Mouse (Mus musculus): ENCODE measurements at regions not wholly inside any gene's neighbourhood (a gene's known extent, or its start where the extent isn't known, plus 50 kb on each side); places are given as distances from the start of the nearest gene placed in this dataset.

GRCm38 (mm10) chr4:55769656-55770055, 237.4 kb upstream of the Klf4 start:
- TF ChIP-seq GATA1 (IDR thresholded peaks at IDR 0.05; ENCODE audit: borderline replicate concordance, low read length) (no peak), FLI1 (IDR thresholded peaks at IDR 0.05; ENCODE audit: low read length) (no peak)
